Mouse (Mus musculus) forebrain, embryonic 10.5 days (tissue): Measurements from ENCODE around the gene Large1. TPM values are rescaled to one million over a fixed set of nuclear protein-coding genes. Genes with fewer than 3 reads are reported as not detected.
"Not testable (repeated sequence)": the region's sequence is repeated elsewhere in the genome, so short reads cannot be mapped to it uniquely, and the experiment has no call there.

Source experiments
- DNase-seq: peaks from one replicate; pipeline ENCODE4 v3.0.0-alpha.2; 2017; ENCODE audit warnings: low spot score; ENCODE audit errors: extremely low spot score
- H3K27ac ChIP-seq: fragments of 300-500 bp; sonication (generic); 2 replicates; pipeline ENCODE4 v1.5.1; 2016; ENCODE audit warnings: mild to moderate bottlenecking
- H3K27me3 ChIP-seq: fragments of 300-500 bp; sonication (generic); 2 replicates; pipeline ENCODE4 v1.6.1; 2016; ENCODE audit warnings: mild to moderate bottlenecking; ENCODE audit not compliant: poor library complexity, severe bottlenecking
- H3K36me3 ChIP-seq: fragments of 300-500 bp; sonication (generic); replicated peaks from 2 replicates; pipeline ENCODE4 v1.6.1; 2016; ENCODE audit warnings: mild to moderate bottlenecking, moderate library complexity
- H3K4me1 ChIP-seq: fragments of 300-500 bp; sonication (generic); 2 replicates; pipeline ENCODE4 v1.6.1; 2016
- H3K4me3 ChIP-seq: fragments of 300-500 bp; sonication (generic); 2 replicates; pipeline ENCODE4 v1.5.1; 2016; ENCODE audit warnings: mild to moderate bottlenecking, moderate library complexity
- H3K9me3 ChIP-seq: fragments of 300-500 bp; sonication (generic); 2 replicates; pipeline ENCODE4 v1.6.1; 2016; ENCODE audit warnings: mild to moderate bottlenecking, moderate library complexity
- WGBS: fragments of 180-500 bp; shearing (Covaris S2); methylation state at CpG from one replicate; pipeline ENCODE4 v1.1.7; 2016; 5-methylcytosine and 5-hydroxymethylcytosine counted together
- polyA plus RNA-seq: library from polyadenylated mRNA; unstranded; fragments of >200 nt; fragmentation: Nextera tagmentation; extraction: Ambion mirVana; gene quantifications from 2 replicates; pipeline ENCODE4 v1.2.1, GENCODE M21; 2016

Large1 gene
- polyA plus RNA-seq, 1 experiment from 2014 or later = 5.1 TPM

DNA sequence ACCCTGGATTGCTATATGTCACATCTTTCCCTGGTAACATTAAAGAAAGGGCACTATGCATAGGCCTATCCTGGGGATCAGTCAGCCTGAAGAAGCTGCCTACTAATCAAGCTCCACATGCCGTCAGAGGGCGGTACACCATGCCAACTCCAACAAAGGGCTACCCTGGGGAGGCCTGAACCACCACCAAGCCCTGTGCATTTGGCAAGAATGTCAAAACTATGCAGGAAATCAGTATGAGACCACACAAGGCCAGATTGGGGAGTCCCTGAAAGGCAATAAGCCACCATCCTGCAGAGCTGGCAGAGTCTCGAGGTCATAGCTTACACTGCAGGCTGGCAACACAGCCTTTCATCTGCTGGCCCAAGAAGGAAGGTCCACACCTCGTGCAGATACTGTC lies 28.7 kb downstream of the Large1 start:
- H3K9me3 ChIP-seq = no peaks in the 10 kb centered on the region
- WGBS = 76% methylated on average over 4 of the region's 4 CpGs
- H3K4me3 ChIP-seq = no peak overlapping the region
- DNase-seq = no peak
- no peaks in the 10 kb centered on the region; the same call in 1 of the 2 replicates for H3K36me3 ChIP-seq
- H3K27me3 ChIP-seq = no peaks in the 10 kb centered on the region
- peaks cover 9% of the 10 kb centered on the region; the same call in 1 of the 2 replicates for H3K4me1 ChIP-seq
- H3K27ac ChIP-seq = no peak overlapping the region

DNA sequence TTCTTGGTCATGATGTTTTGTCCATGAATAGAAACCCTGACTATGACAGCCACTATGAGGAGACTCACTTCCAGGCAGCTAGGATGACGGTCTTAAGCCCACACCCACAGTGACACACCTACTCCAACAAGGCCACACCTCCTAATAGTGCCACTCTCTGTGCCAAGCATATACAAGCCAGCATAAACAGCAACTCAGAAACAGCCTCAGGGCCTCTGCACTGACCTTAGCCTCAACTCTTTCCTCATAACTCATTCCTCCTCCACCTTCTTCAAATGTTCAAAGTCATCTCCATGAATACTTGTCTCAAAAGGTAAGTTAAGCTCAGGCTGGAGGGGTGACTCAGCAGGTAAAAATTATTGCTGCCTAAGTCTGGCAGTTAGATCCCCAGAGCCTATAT lies 29.7 kb downstream of the Large1 start:
- DNase-seq = no peak
- Histone ChIP-seq H3K27me3 (no peaks in the 10 kb centered on the region), H3K36me3 (no peaks in the 10 kb centered on the region; the same call in 1 of the 2 replicates), H3K27ac (no peak overlapping the region), H3K4me1 (peaks cover 9% of the 10 kb centered on the region; the same call in 1 of the 2 replicates), H3K9me3 (no peaks in the 10 kb centered on the region), H3K4me3 (no peak overlapping the region)
- WGBS = 86% methylated on average over 1 of the region's 1 CpGs

DNA sequence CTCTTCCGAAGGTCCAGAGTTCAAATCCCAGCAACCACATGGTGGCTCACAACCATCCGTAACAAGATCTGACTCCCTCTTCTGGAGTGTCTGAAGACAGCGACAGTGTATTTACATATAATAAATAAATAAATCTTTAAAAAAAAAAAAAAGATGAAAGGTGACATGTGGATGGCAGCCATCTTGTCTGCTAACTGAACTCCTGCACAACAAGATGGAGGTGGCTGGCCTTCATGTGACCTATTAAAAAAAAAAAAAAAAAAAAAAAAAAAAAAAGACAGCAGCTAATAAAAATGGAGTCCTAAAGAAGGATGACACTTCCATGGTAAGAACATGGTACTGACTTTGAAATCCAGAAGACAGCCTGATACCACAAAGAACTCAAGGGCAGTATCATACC lies 33.8 kb downstream of the Large1 start:
- H3K27ac ChIP-seq, H3K4me1 ChIP-seq, H3K4me3 ChIP-seq, DNase-seq, H3K9me3 ChIP-seq, H3K27me3 ChIP-seq, H3K36me3 ChIP-seq: not testable (repeated sequence)
- WGBS = 88% methylated on average over 1 of the region's 3 CpGs

DNA sequence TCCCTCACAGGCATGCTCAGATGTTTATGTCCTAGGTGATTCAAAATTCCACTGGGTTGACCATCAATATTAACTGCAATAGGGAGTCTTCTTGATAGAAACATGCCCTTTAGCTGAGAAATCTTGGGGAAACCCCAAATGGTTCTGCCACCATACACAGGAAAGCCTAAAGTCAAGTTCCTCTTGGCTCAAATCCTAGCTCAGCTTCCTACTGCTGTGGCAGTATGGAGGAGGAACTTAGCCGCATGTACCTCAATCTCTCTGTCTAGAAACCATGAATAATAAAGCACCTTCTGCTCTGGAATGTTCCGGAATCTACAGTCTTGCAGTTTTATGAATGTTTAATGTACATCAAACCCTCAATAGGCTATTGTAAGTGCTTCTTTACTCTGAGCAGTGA lies 39.4 kb downstream of the Large1 start:
- no peak for DNase-seq
- Histone ChIP-seq H3K36me3 (peaks cover 9% of the 10 kb centered on the region; the same call in 1 of the 2 replicates), H3K4me3 (no peak overlapping the region), H3K27me3 (no peaks in the 10 kb centered on the region), H3K9me3 (peaks cover 3% of the 10 kb centered on the region; the same call in 1 of the 2 replicates), H3K4me1 (peaks cover 10% of the 10 kb centered on the region; the same call in 1 of the 2 replicates), H3K27ac (no peak overlapping the region)
- 93% methylated on average over 2 of the region's 2 CpGs for WGBS

DNA sequence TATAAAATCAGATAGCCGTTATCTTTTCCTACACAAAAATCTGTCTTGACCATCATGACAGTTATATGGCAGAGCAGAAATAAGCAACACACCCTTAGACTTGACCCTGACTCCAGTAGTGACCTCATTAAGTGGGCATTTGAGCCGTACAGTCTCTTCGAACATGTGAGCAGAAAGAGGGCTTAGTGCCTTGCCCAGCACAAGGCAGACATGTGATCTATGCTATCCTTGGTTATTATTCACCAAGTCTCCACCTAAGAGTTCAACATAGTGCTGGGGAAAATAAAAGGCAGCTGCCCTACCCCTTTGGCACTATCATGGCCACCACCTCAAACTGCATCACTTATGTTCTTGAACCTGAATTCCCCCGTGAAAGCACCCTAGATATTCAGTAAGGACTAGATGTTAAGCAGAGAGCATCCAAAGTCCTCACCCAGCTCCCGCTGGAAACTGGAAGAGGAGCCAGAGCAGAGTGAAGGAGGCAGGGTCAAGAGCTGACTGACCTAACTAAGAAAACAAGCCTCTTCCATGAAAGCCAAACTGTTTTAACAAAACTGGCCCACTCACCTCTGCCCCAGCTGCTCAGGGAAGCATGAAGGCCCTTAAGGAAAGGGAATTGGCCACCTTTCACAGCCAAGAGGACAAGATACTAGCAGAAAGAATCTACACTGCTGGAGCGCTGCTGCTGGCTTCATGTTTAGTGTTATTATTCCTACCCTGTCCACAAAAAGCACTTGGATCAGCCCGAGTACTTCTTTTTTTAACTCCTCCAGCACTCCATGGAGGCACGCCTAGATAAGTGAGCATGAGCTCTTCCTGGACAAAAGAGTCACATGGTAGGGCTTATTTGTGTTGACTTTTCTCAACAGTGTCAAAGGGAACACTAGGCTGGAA lies 40.4 kb downstream of the Large1 start:
- DNase-seq = no peak
- WGBS = 88% methylated on average over 8 of the region's 8 CpGs
- Histone ChIP-seq H3K27me3 (no peaks in the 10 kb centered on the region), H3K36me3 (peaks cover 7% of the 10 kb centered on the region; the same call in 1 of the 2 replicates), H3K27ac (no peak overlapping the region), H3K4me3 (no peak overlapping the region), H3K4me1 (peaks cover 10% of the 10 kb centered on the region; the same call in 1 of the 2 replicates), H3K9me3 (peaks cover under 1% of the 10 kb centered on the region; the same call in 1 of the 2 replicates)

DNA sequence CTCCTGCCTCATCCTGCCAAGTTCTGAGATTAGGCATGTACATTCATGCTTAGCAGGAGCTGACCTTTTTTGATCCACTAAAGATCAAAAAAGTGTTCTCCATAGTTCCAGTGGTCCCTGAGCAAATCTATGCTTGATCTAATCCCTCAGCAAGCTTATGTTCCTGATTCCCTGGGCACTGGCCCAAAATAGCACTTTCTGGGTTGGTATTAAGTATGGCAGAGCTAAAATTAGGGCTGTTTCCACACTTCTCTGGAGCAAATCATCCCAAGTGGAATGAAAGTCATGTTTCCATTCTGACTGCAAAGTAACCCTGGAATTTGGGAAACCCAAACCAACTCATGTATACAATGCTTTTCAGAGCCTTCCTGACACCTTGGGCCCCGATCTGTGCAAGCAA lies 42.9 kb downstream of the Large1 start:
- no peak overlapping the region for H3K27ac ChIP-seq
- DNase-seq = no peak
- no peaks in the 10 kb centered on the region for H3K27me3 ChIP-seq
- H3K9me3 ChIP-seq = no peaks in the 10 kb centered on the region
- no peak overlapping the region for H3K4me3 ChIP-seq
- WGBS = 89% methylated on average over 1 of the region's 1 CpGs
- H3K4me1 ChIP-seq = peaks cover 10% of the 10 kb centered on the region; the same call in 1 of the 2 replicates
- no peaks in the 10 kb centered on the region for H3K36me3 ChIP-seq

DNA sequence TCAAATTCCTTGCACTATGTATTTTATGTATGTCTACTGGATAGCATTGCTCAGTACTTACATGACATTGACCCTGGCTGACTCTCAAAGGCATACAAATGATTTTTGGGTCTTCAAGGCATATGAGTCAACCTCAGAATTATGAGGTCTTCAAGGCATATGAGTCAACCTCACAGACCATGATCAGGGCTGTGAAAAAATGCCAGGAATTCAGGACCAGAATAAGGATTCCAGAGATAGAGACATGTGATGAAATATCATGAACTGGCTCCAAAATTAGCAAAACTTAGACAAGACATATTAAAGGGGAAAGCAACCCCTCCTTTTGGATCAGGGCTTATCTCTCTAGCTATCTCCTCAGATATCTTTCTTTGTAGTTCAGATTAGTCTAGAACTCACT lies 43.3 kb downstream of the Large1 start:
- Histone ChIP-seq H3K27me3 (no peaks in the 10 kb centered on the region), H3K36me3 (no peaks in the 10 kb centered on the region), H3K9me3 (no peaks in the 10 kb centered on the region), H3K4me1 (peaks cover 10% of the 10 kb centered on the region; the same call in 1 of the 2 replicates), H3K27ac (no peak overlapping the region), H3K4me3 (no peak overlapping the region)
- DNase-seq = no peak

DNA sequence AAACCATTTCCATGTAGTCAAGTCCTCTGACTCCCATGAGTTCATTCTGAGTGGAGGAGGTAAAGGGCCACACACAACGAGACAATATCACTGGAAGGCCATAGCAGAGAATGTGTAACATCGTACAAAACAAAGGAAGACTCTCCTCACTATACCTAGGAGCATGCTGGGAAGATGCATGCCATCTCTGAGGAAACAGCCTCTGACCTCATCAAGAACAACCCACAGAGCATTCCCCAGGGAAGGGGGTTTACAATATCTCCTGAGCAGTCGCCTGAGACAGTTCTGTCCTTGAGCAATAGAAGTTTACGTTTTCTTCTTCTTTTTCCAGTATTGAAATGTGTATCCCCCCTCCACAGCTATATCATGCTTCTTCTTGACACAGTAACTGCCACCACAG lies 49.4 kb downstream of the Large1 start:
- DNase-seq = no peak
- H3K4me1 ChIP-seq = no peaks in the 10 kb centered on the region
- 85% methylated on average over 4 of the region's 4 CpGs for WGBS
- H3K27ac ChIP-seq = no peak overlapping the region
- H3K27me3 ChIP-seq = no peaks in the 10 kb centered on the region
- H3K9me3 ChIP-seq = no peaks in the 10 kb centered on the region
- no peaks in the 10 kb centered on the region for H3K36me3 ChIP-seq
- no peak overlapping the region for H3K4me3 ChIP-seq

DNA sequence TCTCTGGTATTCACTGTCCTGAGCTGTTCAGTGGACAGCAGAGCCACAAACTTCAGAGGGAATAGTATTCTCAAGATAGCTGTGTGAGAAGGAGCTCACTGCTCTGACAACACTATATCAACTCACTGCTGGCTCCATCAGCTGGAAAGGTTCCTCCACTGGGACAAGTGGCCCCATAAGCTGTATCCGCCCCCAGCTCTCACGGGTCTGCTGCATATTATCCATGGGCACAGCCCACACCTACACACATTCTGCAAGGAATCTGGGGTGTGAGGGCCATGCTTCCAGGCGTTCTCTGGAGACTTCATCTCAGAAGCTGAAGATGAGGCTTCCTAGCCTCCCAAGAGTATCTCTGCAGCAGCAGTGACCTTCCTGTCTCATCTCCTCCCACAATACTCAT lies 50.4 kb downstream of the Large1 start:
- 100% methylated on average over 3 of the region's 3 CpGs for WGBS
- Histone ChIP-seq H3K4me1 (no peaks in the 10 kb centered on the region), H3K36me3 (no peaks in the 10 kb centered on the region), H3K27ac (no peak overlapping the region), H3K9me3 (no peaks in the 10 kb centered on the region), H3K27me3 (no peaks in the 10 kb centered on the region), H3K4me3 (no peak overlapping the region)
- no peak for DNase-seq

DNA sequence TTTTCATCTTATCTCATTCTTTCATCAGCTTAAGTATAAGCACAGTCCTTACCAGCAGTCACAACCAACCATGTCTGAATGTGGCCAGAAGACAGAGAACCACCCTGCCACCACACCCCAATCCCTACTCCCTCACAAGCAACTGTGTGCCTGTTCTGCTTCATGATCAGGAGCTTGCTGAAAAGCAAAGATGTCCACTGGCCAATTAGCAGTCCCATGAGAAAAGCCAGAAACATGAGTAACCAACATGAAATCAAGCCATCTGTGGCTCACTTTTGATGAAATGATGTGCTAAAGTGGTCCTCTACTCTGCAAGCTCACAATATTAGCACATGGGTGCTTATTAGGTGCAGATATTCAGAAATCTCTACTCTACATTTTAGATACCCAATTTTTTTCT lies 57.8 kb downstream of the Large1 start:
- H3K27me3 ChIP-seq = no peaks in the 10 kb centered on the region
- no peaks in the 10 kb centered on the region for H3K4me1 ChIP-seq
- DNase-seq = no peak
- H3K36me3 ChIP-seq = no peaks in the 10 kb centered on the region
- no peaks in the 10 kb centered on the region for H3K9me3 ChIP-seq
- no peak overlapping the region for H3K27ac ChIP-seq
- H3K4me3 ChIP-seq = no peak overlapping the region

DNA sequence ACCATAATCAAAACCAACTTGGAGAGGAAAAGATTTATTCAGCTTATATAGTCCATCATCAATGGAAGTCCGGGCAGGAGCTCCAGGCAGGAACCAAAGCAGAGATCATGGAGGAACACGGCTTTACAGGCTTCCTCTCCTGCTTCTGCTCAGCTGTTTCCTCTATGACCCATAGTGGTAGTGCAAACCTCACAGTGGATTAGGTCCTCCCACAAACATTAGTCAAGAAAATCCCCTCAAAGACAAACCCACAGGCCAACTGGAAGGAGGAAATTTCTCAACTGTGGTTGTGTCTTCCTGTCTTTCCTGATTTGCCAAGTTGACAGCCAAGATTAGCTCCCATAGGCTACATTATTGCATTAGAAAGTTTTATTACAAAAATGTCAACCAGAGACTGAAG lies 59.7 kb downstream of the Large1 start:
- H3K9me3 ChIP-seq = no peaks in the 10 kb centered on the region
- WGBS = 83% methylated on average over 2 of the region's 2 CpGs

DNA sequence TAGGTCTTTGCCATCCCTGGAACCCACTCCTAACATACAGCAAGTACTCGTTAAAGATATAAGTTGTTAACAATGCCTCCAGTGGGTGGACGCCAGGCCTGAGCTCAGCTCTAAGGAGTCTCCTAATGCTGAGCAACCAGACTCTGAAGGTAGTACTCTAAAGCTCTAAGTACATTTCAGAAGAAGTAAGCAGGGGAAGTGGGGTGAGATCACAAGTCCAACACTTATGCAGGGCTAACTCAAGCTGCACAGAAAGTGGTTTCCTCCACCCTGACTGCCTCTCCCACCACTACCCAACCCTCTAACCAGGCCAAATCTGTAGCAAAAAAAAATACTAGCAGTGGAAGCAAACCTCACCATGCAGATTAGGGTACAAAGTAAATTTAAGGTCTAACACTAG lies 61.7 kb downstream of the Large1 start:
- no peak for DNase-seq
- H3K36me3 ChIP-seq = no peaks in the 10 kb centered on the region
- H3K27ac ChIP-seq = no peak overlapping the region
- no peaks in the 10 kb centered on the region for H3K9me3 ChIP-seq
- no peaks in the 10 kb centered on the region for H3K27me3 ChIP-seq
- 84% methylated on average over 2 of the region's 2 CpGs for WGBS
- no peak overlapping the region for H3K4me3 ChIP-seq
- H3K4me1 ChIP-seq = no peaks in the 10 kb centered on the region

More for the DNA sequence above, 59.7 kb downstream of the Large1 start:
- no peaks in the 10 kb centered on the region for H3K36me3 ChIP-seq
- no peak overlapping the region for H3K27ac ChIP-seq
- no peaks in the 10 kb centered on the region for H3K4me1 ChIP-seq
- H3K4me3 ChIP-seq = no peak overlapping the region
- no peaks in the 10 kb centered on the region for H3K27me3 ChIP-seq
- no peak for DNase-seq

DNA sequence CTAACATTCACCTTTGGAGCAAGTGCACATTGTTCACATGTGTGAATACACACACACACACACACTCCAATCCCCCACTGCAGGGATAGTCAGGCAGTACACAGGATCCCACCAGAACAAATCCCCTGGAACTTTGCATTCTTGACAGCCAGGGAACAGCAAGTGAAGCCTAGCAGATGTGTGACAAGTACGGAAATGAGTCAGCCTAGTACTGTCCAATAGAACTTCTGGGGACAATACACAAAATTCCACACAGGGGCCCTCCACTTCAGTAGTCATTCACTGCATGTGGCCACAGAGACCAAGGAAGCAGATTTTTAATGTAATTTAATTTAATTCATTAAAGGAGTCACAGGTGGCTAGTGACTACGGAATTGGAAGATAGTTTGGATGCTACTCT lies 62.7 kb downstream of the Large1 start:
- DNase-seq = no peak
- WGBS = 89% methylated on average over 2 of the region's 2 CpGs
- no peaks in the 10 kb centered on the region for H3K36me3 ChIP-seq

More for the DNA sequence above, 62.7 kb downstream of the Large1 start:
- Histone ChIP-seq H3K4me1 (no peaks in the 10 kb centered on the region), H3K9me3 (no peaks in the 10 kb centered on the region), H3K27me3 (no peaks in the 10 kb centered on the region), H3K27ac (no peak overlapping the region), H3K4me3 (no peak overlapping the region)
